In the genomic region with DNA sequence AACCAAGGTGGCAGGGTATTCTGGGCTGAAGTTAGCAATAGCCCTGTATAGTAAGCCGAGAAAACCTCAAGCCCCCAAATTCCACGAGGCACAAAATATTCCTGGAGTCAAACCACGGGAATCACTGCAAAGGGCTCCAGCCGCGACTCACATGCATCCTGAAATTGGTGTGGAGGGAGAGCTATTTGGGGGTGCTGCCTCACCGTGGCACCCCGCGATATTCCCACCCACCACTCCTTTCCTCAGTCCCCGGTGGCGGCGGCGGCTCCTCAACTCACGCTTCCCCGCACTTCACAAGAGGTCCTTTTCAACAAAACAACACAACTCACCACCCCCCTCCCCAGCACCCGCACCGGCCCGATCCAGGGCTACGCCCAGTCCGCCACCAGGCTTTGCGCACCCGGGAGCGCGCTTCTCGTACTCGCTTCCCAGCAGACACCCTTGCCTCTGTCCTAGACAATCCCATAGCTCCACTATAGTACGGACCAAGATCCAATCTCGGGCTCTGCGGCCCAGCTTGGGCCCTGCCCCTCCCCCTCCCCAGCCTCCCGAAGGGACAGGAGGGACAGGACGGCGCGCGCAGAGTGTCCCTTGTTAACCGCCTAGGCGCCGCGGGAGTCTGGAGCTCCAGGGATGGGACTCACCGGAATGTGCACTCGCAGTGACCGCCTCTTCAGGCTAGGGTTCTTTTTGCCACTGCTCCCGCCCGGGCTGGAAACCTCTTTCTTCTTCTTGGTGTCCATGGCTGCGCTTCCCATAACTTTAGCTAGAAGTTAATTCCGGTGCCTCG, we compare ENCODE assay signal across 8 mouse cellular contexts. TPM values are rescaled to one million over a fixed set of nuclear protein-coding genes. Genes with fewer than 3 reads are reported as not detected.
DNase-seq lines count a peak whose midpoint lies in the region; ATAC-seq and TF ChIP-seq lines count a peak whose summit lies in the region.

No protein-coding gene starts in this region.

- H3K4me1 ChIP-seq in ES-Bruce4 (ENCODE audit: control insufficient read depth, insufficient read depth, low read length): no peaks in the 10 kb centered on the region
- H3K4me1 ChIP-seq in forebrain, embryonic 15.5 days: peaks cover 21% of the 10 kb centered on the region
- peaks cover 5% of the 10 kb centered on the region for H3K4me1 ChIP-seq in lung, embryonic 16.5 days (replicated peaks; ENCODE audit: control insufficient read depth, insufficient read depth, low read length)

- no peaks in the 10 kb centered on the region for H3K36me3 ChIP-seq in ES-Bruce4 (ENCODE audit: control insufficient read depth, insufficient read depth, low read length, poor library complexity, severe bottlenecking)
- H3K36me3 ChIP-seq in forebrain, embryonic 15.5 days: no peaks in the 10 kb centered on the region
- no peaks in the 10 kb centered on the region for H3K36me3 ChIP-seq in lung, embryonic 16.5 days (ENCODE audit: control insufficient read depth, insufficient read depth, low read length)

- 1% methylated on average over 45 of the region's 45 CpGs for WGBS in forebrain, embryonic 15.5 days
- WGBS in lung, embryonic 16.5 days: under 1% methylated on average over 45 of the region's 45 CpGs

- H3K9me3 ChIP-seq in ES-Bruce4 (replicated peaks; ENCODE audit: control insufficient read depth, insufficient read depth, low read length, poor library complexity, severe bottlenecking): no peaks in the 10 kb centered on the region
- H3K9me3 ChIP-seq in forebrain, embryonic 15.5 days: no peaks in the 10 kb centered on the region
- no peaks in the 10 kb centered on the region for H3K9me3 ChIP-seq in lung, embryonic 16.5 days (ENCODE audit: control insufficient read depth, low read length)

- DNase-seq in heart, postnatal 10 days: peak; percentile 79 to 85
- peak; percentile 73 to 83 for DNase-seq in kidney, postnatal 4 days
- DNase-seq in ovary, adult 18-20 months (ENCODE audit: low spot score): peak; percentile 34
- DNase-seq in urinary bladder, postnatal 4 days (ENCODE audit: low spot score in 2 of 2): peak; percentile 54 to 73

- intact Hi-C loops in heart, postnatal 10 days (cut with DNase I): no loop called here

- peaks cover 9% of the 10 kb centered on the region for H3K27me3 ChIP-seq in ES-Bruce4 (ENCODE audit: control insufficient read depth, insufficient read depth, low read length, poor library complexity, severe bottlenecking)
- H3K27me3 ChIP-seq in forebrain, embryonic 15.5 days: peaks cover 38% of the 10 kb centered on the region
- peaks cover 9% of the 10 kb centered on the region for H3K27me3 ChIP-seq in lung, embryonic 16.5 days (ENCODE audit: control insufficient read depth, insufficient read depth, low read depth, low read length)

- H3K9ac ChIP-seq in ES-Bruce4 (ENCODE audit: low read depth, poor library complexity, severe bottlenecking): peak overlapping the region; percentile 69
- peak overlapping the region; percentile 31 for H3K9ac ChIP-seq in forebrain, embryonic 15.5 days (replicated peaks)
- H3K9ac ChIP-seq in lung, embryonic 16.5 days (ENCODE audit: low read length): peak overlapping the region; percentile 69

- H3K4me2 ChIP-seq in forebrain, embryonic 15.5 days (replicated peaks): peak overlapping the region; percentile 98
- H3K4me2 ChIP-seq in lung, embryonic 16.5 days (ENCODE audit: low read depth, low read length): peak overlapping the region; percentile 95

- TF ChIP-seq POLR2A in ES-Bruce4 (IDR thresholded peaks at IDR 0.05; ENCODE audit: insufficient read depth, low read length): no peak

- peak; percentile 38 for ATAC-seq in cerebellum, adult (ENCODE audit: insufficient number of reproducible peaks, low FRiP score, low TSS enrichment)
- peak; percentile 71 for ATAC-seq in forebrain, embryonic 15.5 days (replicated peaks)
- ATAC-seq in lung, embryonic 16.5 days (ENCODE audit: low read depth): peak; percentile 69

- peak overlapping the region; percentile 60 for H3K4me3 ChIP-seq in ES-Bruce4 (ENCODE audit: low read depth, low read length)
- H3K4me3 ChIP-seq in forebrain, embryonic 15.5 days: peak overlapping the region; percentile 62
- H3K4me3 ChIP-seq in lung, embryonic 16.5 days (ENCODE audit: low read length): peak overlapping the region; percentile 62

- TF ChIP-seq EP300 in ES-Bruce4 (IDR thresholded peaks at IDR 0.05; ENCODE audit: insufficient read depth, low read depth, low read length): no peak

- TF ChIP-seq CTCF in ES-Bruce4 (IDR thresholded peaks at IDR 0.05; ENCODE audit: low read depth, low read length): no peak

- H3K27ac ChIP-seq in ES-Bruce4 (ENCODE audit: insufficient read depth, low read length): no peak overlapping the region
- no peak overlapping the region for H3K27ac ChIP-seq in forebrain, embryonic 15.5 days (replicated peaks)
- H3K27ac ChIP-seq in lung, embryonic 16.5 days (ENCODE audit: low read length): no peak overlapping the region

RNA-seq across cellular contexts. Expression of a gene that starts 0.9 kb away (rescaled TPM):
- polyA plus RNA-seq in ES-Bruce4 (2011; ENCODE audit: insufficient read depth, insufficient read length, low read depth, missing spikeins): 20.9 and 22.0 TPM in 2 replicates
- polyA plus RNA-seq in forebrain, embryonic 15.5 days (2015; fragmentation: Nextera tagmentation; extraction: Ambion mirVana): 90.1 and 93.3 TPM in 2 replicates
- total RNA-seq in heart, postnatal 10 days (2021): 10 to 100 TPM; 82.5 to 85.2 TPM
- polyA plus RNA-seq in lung, embryonic 16.5 days (2015; fragmentation: Nextera tagmentation; extraction: Ambion mirVana): 25.5 and 28.0 TPM in 2 replicates
